In genomic region chr11:98873900-98874299, GRCm38 (mm10) we compare ENCODE assay signal across 12 mouse cellular contexts. TPM values are rescaled to one million over a fixed set of nuclear protein-coding genes. Genes with fewer than 3 reads are reported as not detected.
DNase-seq lines count a peak whose midpoint lies in the region; ATAC-seq lines count a peak whose summit lies in the region.
"Had no signal": no experiment of that assay in that cellular context is flagged by ENCODE, and none has a peak within 500 bp of the region (broad histone marks: within the 10 kb centered on the region; RNA-seq: fewer than 3 reads in every experiment).

No protein-coding gene starts in this region.

- intact Hi-C loops in left cerebral cortex, postnatal 36 days (cut with DNase I) = no loop called here

- 91% methylated on average over 9 of the region's 9 CpGs for WGBS in kidney, embryonic 15.5 days
- 64% methylated on average over 9 of the region's 9 CpGs for WGBS in heart, embryonic 15.5 days
- 81% methylated on average over 9 of the region's 9 CpGs for WGBS in stomach, embryonic 15.5 days
- 95% methylated on average over 9 of the region's 9 CpGs for WGBS in forebrain, embryonic 10.5 days
- WGBS in hindbrain, embryonic 14.5 days = 96% methylated on average over 9 of the region's 9 CpGs

- no peak overlapping the region for H3K4me3 ChIP-seq in kidney, embryonic 15.5 days (replicated peaks)
- no peak overlapping the region for H3K4me3 ChIP-seq in heart, embryonic 15.5 days
- no peak overlapping the region for H3K4me3 ChIP-seq in stomach, embryonic 15.5 days (replicated peaks)
- no peak overlapping the region for H3K4me3 ChIP-seq in forebrain, embryonic 10.5 days
- H3K4me3 ChIP-seq in hindbrain, embryonic 14.5 days (replicated peaks; ENCODE audit: low read length) = no peak overlapping the region
- H3K4me3 ChIP-seq: limb, embryonic 13.5 days had no signal

- no peak overlapping the region for H3K9ac ChIP-seq in kidney, embryonic 15.5 days
- no peak overlapping the region for H3K9ac ChIP-seq in heart, embryonic 15.5 days
- H3K9ac ChIP-seq in stomach, embryonic 15.5 days = no peak overlapping the region
- H3K9ac ChIP-seq in hindbrain, embryonic 14.5 days = no peak overlapping the region
- H3K9ac ChIP-seq: limb, embryonic 13.5 days had no signal

- DNase-seq in kidney, postnatal 25 days = peak; percentile 14 to 47
- peak; percentile 93 to 96 for DNase-seq in lung, adult 18-20 months
- DNase-seq in left cerebral cortex, postnatal 36 days (ENCODE audit: low spot score in 2 of 2) = no peak
- no peak for DNase-seq in forebrain, embryonic 10.5 days (ENCODE audit: extremely low spot score, low spot score)
- no peak for DNase-seq in hindbrain, embryonic 14.5 days (ENCODE audit: low spot score)
- DNase-seq: adrenal gland, postnatal 10 days; kidney, postnatal 14 days; right cerebral cortex, postnatal 25 days had no signal

- no peaks in the 10 kb centered on the region for H3K27me3 ChIP-seq in kidney, embryonic 15.5 days
- H3K27me3 ChIP-seq in heart, embryonic 15.5 days = no peaks in the 10 kb centered on the region
- H3K27me3 ChIP-seq in stomach, embryonic 15.5 days (replicated peaks) = no peaks in the 10 kb centered on the region
- H3K27me3 ChIP-seq in forebrain, embryonic 10.5 days (ENCODE audit: poor library complexity, severe bottlenecking) = no peaks in the 10 kb centered on the region
- H3K27me3 ChIP-seq in hindbrain, embryonic 14.5 days (ENCODE audit: control insufficient read depth, insufficient read depth, low read length) = no peaks in the 10 kb centered on the region
- H3K27me3 ChIP-seq: limb, embryonic 13.5 days had no signal

- no peaks in the 10 kb centered on the region for H3K9me3 ChIP-seq in kidney, embryonic 15.5 days (replicated peaks)
- no peaks in the 10 kb centered on the region for H3K9me3 ChIP-seq in heart, embryonic 15.5 days (replicated peaks)
- no peaks in the 10 kb centered on the region for H3K9me3 ChIP-seq in stomach, embryonic 15.5 days
- H3K9me3 ChIP-seq in forebrain, embryonic 10.5 days = no peaks in the 10 kb centered on the region
- H3K9me3 ChIP-seq in hindbrain, embryonic 14.5 days (ENCODE audit: control insufficient read depth, low read length) = no peaks in the 10 kb centered on the region
- H3K9me3 ChIP-seq: limb, embryonic 13.5 days had no signal

- ATAC-seq in kidney, embryonic 15.5 days (replicated peaks; ENCODE audit: low FRiP score) = no peak
- ATAC-seq in heart, embryonic 15.5 days (replicated peaks; ENCODE audit: insufficient number of reproducible peaks, insufficient read depth, low FRiP score, low read depth) = peak; percentile 40; the same call in 1 of the 2 replicates
- peak; percentile 35; the same call in 1 of the 2 replicates for ATAC-seq in stomach, embryonic 15.5 days (ENCODE audit: insufficient read depth, low FRiP score, low read depth)
- no peak for ATAC-seq in hindbrain, embryonic 14.5 days (ENCODE audit: low FRiP score)

- H3K4me2 ChIP-seq in kidney, embryonic 15.5 days = no peak overlapping the region
- no peak overlapping the region for H3K4me2 ChIP-seq in heart, embryonic 15.5 days
- no peak overlapping the region for H3K4me2 ChIP-seq in stomach, embryonic 15.5 days
- H3K4me2 ChIP-seq in hindbrain, embryonic 14.5 days (replicated peaks) = no peak overlapping the region
- H3K4me2 ChIP-seq: limb, embryonic 13.5 days had no signal

- peaks cover 34% of the 10 kb centered on the region for H3K36me3 ChIP-seq in kidney, embryonic 15.5 days
- 0 out of 2 replicates have a peak, but pooled peaks cover 6% of the 10 kb centered on the region for H3K36me3 ChIP-seq in heart, embryonic 15.5 days
- H3K36me3 ChIP-seq in stomach, embryonic 15.5 days = 0 out of 2 replicates have a peak, but pooled peaks cover 4% of the 10 kb centered on the region
- H3K36me3 ChIP-seq in forebrain, embryonic 10.5 days (replicated peaks) = peaks cover 71% of the 10 kb centered on the region
- peaks cover 11% of the 10 kb centered on the region for H3K36me3 ChIP-seq in hindbrain, embryonic 14.5 days (replicated peaks; ENCODE audit: control insufficient read depth, insufficient read depth)

- peaks cover 13% of the 10 kb centered on the region for H3K4me1 ChIP-seq in kidney, embryonic 15.5 days
- H3K4me1 ChIP-seq in heart, embryonic 15.5 days (replicated peaks) = peaks cover 26% of the 10 kb centered on the region
- H3K4me1 ChIP-seq in stomach, embryonic 15.5 days = 0 out of 2 replicates have a peak, but pooled peaks cover 4% of the 10 kb centered on the region
- peaks cover 24% of the 10 kb centered on the region; the same call in 1 of the 2 replicates for H3K4me1 ChIP-seq in forebrain, embryonic 10.5 days
- H3K4me1 ChIP-seq in hindbrain, embryonic 14.5 days (replicated peaks; ENCODE audit: control insufficient read depth, insufficient read depth, low read length) = no peaks in the 10 kb centered on the region

- H3K27ac ChIP-seq in kidney, embryonic 15.5 days = no peak overlapping the region
- H3K27ac ChIP-seq in heart, embryonic 15.5 days = 0 out of 2 replicates have a peak overlapping the region, but pooled peaks have one; percentile 7
- 0 out of 2 replicates have a peak overlapping the region, but pooled peaks have one; percentile 16 for H3K27ac ChIP-seq in stomach, embryonic 15.5 days
- H3K27ac ChIP-seq in forebrain, embryonic 10.5 days = no peak overlapping the region
- H3K27ac ChIP-seq in hindbrain, embryonic 14.5 days = no peak overlapping the region
- H3K27ac ChIP-seq: limb, embryonic 13.5 days had no signal

RNA-seq across cellular contexts. Expression of gene Wipf2, which starts 10.5 kb away (rescaled TPM):
- polyA plus RNA-seq in kidney, embryonic 15.5 days (2015; fragmentation: Nextera tagmentation; extraction: Ambion mirVana) = 4.2 and 5.2 TPM in 2 replicates
- polyA plus RNA-seq in heart, embryonic 15.5 days (2015; fragmentation: Nextera tagmentation; extraction: Ambion mirVana) = 2.2 and 2.8 TPM in 2 replicates
- 4.5 and 5.0 TPM in 2 replicates for polyA plus RNA-seq in stomach, embryonic 15.5 days (2015; fragmentation: Nextera tagmentation; extraction: Ambion mirVana)
- 10 to 100 TPM; 67.4 to 74.6 TPM for total RNA-seq in left cerebral cortex, postnatal 36 days (2021)
- 4.5 and 4.7 TPM in 2 replicates for polyA plus RNA-seq in forebrain, embryonic 10.5 days (2016; fragmentation: Nextera tagmentation; extraction: Ambion mirVana)
- polyA plus RNA-seq in hindbrain, embryonic 14.5 days (2014; fragmentation: Nextera tagmentation; extraction: Ambion mirVana) = 4.7 and 4.8 TPM in 2 replicates

RNA-seq across cellular contexts. Expression of gene Cdc6, which starts 33.7 kb away (rescaled TPM):
- polyA plus RNA-seq in kidney, embryonic 15.5 days (2015; fragmentation: Nextera tagmentation; extraction: Ambion mirVana) = 36.3 and 39.1 TPM in 2 replicates
- 14.2 and 20.4 TPM in 2 replicates for polyA plus RNA-seq in heart, embryonic 15.5 days (2015; fragmentation: Nextera tagmentation; extraction: Ambion mirVana)
- polyA plus RNA-seq in stomach, embryonic 15.5 days (2015; fragmentation: Nextera tagmentation; extraction: Ambion mirVana) = 28.8 and 30.3 TPM in 2 replicates
- under 1 TPM; 0.39 to 0.47 TPM for total RNA-seq in left cerebral cortex, postnatal 36 days (2021)
- polyA plus RNA-seq in forebrain, embryonic 10.5 days (2016; fragmentation: Nextera tagmentation; extraction: Ambion mirVana) = 68.7 and 75.8 TPM in 2 replicates
- 4.3 and 5.2 TPM in 2 replicates for polyA plus RNA-seq in hindbrain, embryonic 14.5 days (2014; fragmentation: Nextera tagmentation; extraction: Ambion mirVana)

RNA-seq across cellular contexts. Expression of gene Rapgefl1, which starts 37.3 kb away (rescaled TPM):
- polyA plus RNA-seq in kidney, embryonic 15.5 days (2015; fragmentation: Nextera tagmentation; extraction: Ambion mirVana) = 1.6 and 1.7 TPM in 2 replicates
- polyA plus RNA-seq in heart, embryonic 15.5 days (2015; fragmentation: Nextera tagmentation; extraction: Ambion mirVana) = 0.71 and 1.5 TPM in 2 replicates
- 3.8 and 4.1 TPM in 2 replicates for polyA plus RNA-seq in stomach, embryonic 15.5 days (2015; fragmentation: Nextera tagmentation; extraction: Ambion mirVana)
- total RNA-seq in left cerebral cortex, postnatal 36 days (2021) = 100 to 1,000 TPM; 139 to 161 TPM
- polyA plus RNA-seq in forebrain, embryonic 10.5 days (2016; fragmentation: Nextera tagmentation; extraction: Ambion mirVana) = 1.00 and 1.2 TPM in 2 replicates
- 12.0 and 12.9 TPM in 2 replicates for polyA plus RNA-seq in hindbrain, embryonic 14.5 days (2014; fragmentation: Nextera tagmentation; extraction: Ambion mirVana)

RNA-seq across cellular contexts. Expression of gene Rara, which starts 53.7 kb away (rescaled TPM):
- 29.3 and 32.1 TPM in 2 replicates for polyA plus RNA-seq in kidney, embryonic 15.5 days (2015; fragmentation: Nextera tagmentation; extraction: Ambion mirVana)
- polyA plus RNA-seq in heart, embryonic 15.5 days (2015; fragmentation: Nextera tagmentation; extraction: Ambion mirVana) = 26.2 and 31.0 TPM in 2 replicates
- polyA plus RNA-seq in stomach, embryonic 15.5 days (2015; fragmentation: Nextera tagmentation; extraction: Ambion mirVana) = 34.0 and 41.0 TPM in 2 replicates
- total RNA-seq in left cerebral cortex, postnatal 36 days (2021) = 10 to 100 TPM; 10.5 to 11.6 TPM
- polyA plus RNA-seq in forebrain, embryonic 10.5 days (2016; fragmentation: Nextera tagmentation; extraction: Ambion mirVana) = 16.9 and 19.3 TPM in 2 replicates
- 18.4 and 18.7 TPM in 2 replicates for polyA plus RNA-seq in hindbrain, embryonic 14.5 days (2014; fragmentation: Nextera tagmentation; extraction: Ambion mirVana)

Comparison
In these comparisons a context has a peak if more than half of its experiments do, and no peak if none do; other contexts are left out.
1. DNase-seq: peak in kidney, postnatal 25 days (2 of 2) and lung, adult 18-20 months (2 of 2); none in left cerebral cortex, postnatal 36 days (0 of 2), forebrain, embryonic 10.5 days (single experiment) and hindbrain, embryonic 14.5 days (single experiment).
2. ATAC-seq: peak in heart, embryonic 15.5 days (single experiment) and stomach, embryonic 15.5 days (single experiment); none in kidney, embryonic 15.5 days (single experiment) and hindbrain, embryonic 14.5 days (single experiment).
3. H3K27ac ChIP-seq: peak in heart, embryonic 15.5 days (single experiment) and stomach, embryonic 15.5 days (single experiment); none in kidney, embryonic 15.5 days (single experiment), forebrain, embryonic 10.5 days (single experiment) and hindbrain, embryonic 14.5 days (single experiment).